Mouse (Mus musculus) embryonic fibroblast, embryonic 13.5 days (primary cell): ENCODE results near the gene Vmn1r86. TPM values are rescaled to one million over a fixed set of nuclear protein-coding genes. Genes with fewer than 3 reads are reported as not detected.
"Not testable (repeated sequence)": the region's sequence is repeated elsewhere in the genome, so short reads cannot be mapped to it uniquely, and the experiment has no call there.

ENCODE experiments used
- H3K27ac ChIP-seq: 2 replicates; pipeline ENCODE4 v1.5.1; 2012; ENCODE audit warnings: low read length, control low read depth, inconsistent platforms; ENCODE audit not compliant: insufficient read depth
- H3K4me1 ChIP-seq: 2 replicates; pipeline ENCODE4 v1.6.1; 2011; ENCODE audit warnings: low read length; ENCODE audit not compliant: control insufficient read depth, insufficient read depth
- H3K4me3 ChIP-seq: 2 replicates; pipeline ENCODE4 v1.5.1; 2011; ENCODE audit warnings: mild to moderate bottlenecking, control low read depth, low read length; ENCODE audit not compliant: insufficient read depth
- CTCF ChIP-seq: IDR thresholded peaks from 2 replicates; pipeline ENCODE4 v1.5.1; 2011; ENCODE audit warnings: mild to moderate bottlenecking, control low read depth, low read length, moderate library complexity, borderline replicate concordance; ENCODE audit not compliant: insufficient read depth
- POLR2A ChIP-seq: IDR thresholded peaks from 2 replicates; pipeline ENCODE4 v1.6.1; 2011; ENCODE audit warnings: low read depth, mild to moderate bottlenecking, control low read depth, low read length, moderate library complexity
- polyA plus RNA-seq: library from polyadenylated mRNA; stranded (reverse); fragments of >200 nt; gene quantifications from 2 replicates; pipeline ENCODE4 v1.2.4, GENCODE M21; 2011; ENCODE audit warnings: low read depth; ENCODE audit not compliant: missing spikeins, insufficient read length

Vmn1r86 gene
- polyA plus RNA-seq: not detected in 2 replicates

- Histone ChIP-seq H3K27ac (no peak within 1 kb of the TSS), H3K4me1 (no peaks in the 10 kb centered on the region), H3K4me3 (no peak within 1 kb of the TSS)
- TF ChIP-seq CTCF: no peak
- TF ChIP-seq POLR2A: no peak
These were observed at the start of gene Vmn1r86 for GRCm38 (mm10) chr7:13119817-13120216. Gene Vmn1r86, minus strand, starts transcription at chr7:13119917.

- Histone ChIP-seq H3K4me1 (no peaks in the 10 kb centered on the region), H3K4me3 (no peak within 1 kb of the TSS), H3K27ac (no peak within 1 kb of the TSS)
- TF ChIP-seq POLR2A (no peak), CTCF (no peak)
These were observed 39.6 kb upstream of the Vmn1r86 start, which contains the start of gene Vmn1r88 for GRCm38 (mm10) chr7:13159268-13159667. Gene Vmn1r88, plus strand, starts transcription at chr7:13159568.

GRCm38 (mm10) chr7:13140057-13140456 lies 20.3 kb upstream of the Vmn1r86 start, which contains the start of gene Vmn1r87:
Gene Vmn1r87, minus strand, starts transcription at chr7:13140157.
- no peak within 1 kb of the TSS for H3K4me3 ChIP-seq
- H3K4me1 ChIP-seq: no peaks in the 10 kb centered on the region
- TF ChIP-seq CTCF (no peak), POLR2A (no peak)
- no peak within 1 kb of the TSS for H3K27ac ChIP-seq

GRCm38 (mm10) chr7:13137340-13137739 lies 17.6 kb upstream of the Vmn1r86 start:
- no peak overlapping the region for H3K27ac ChIP-seq
- H3K4me3 ChIP-seq: no peak overlapping the region
- TF ChIP-seq POLR2A: no peak
- no peak for TF ChIP-seq CTCF
- H3K4me1 ChIP-seq: no peaks in the 10 kb centered on the region

- H3K4me1 ChIP-seq: no peaks in the 10 kb centered on the region
- TF ChIP-seq POLR2A: no peak
- TF ChIP-seq CTCF: no peak
- no peak overlapping the region for H3K4me3 ChIP-seq
- H3K27ac ChIP-seq: no peak overlapping the region
These were observed 12.1 kb upstream of the Vmn1r86 start for GRCm38 (mm10) chr7:13131856-13132255.

- H3K4me3 ChIP-seq, H3K27ac ChIP-seq, H3K4me1 ChIP-seq: not testable (repeated sequence)
These were observed 3.9 kb upstream of the Vmn1r86 start for GRCm38 (mm10) chr7:13123554-13124153.

GRCm38 (mm10) chr7:13095073-13095472 lies 24.6 kb downstream of the Vmn1r86 start, which contains the start of gene Vmn1r85:
Gene Vmn1r85, minus strand, starts transcription at chr7:13095173.
- H3K27ac ChIP-seq: no peak within 1 kb of the TSS
- TF ChIP-seq CTCF (no peak), POLR2A (no peak)
- no peak within 1 kb of the TSS for H3K4me3 ChIP-seq

GRCm38 (mm10) chr7:13072293-13072692 lies 47.4 kb downstream of the Vmn1r86 start:
- TF ChIP-seq POLR2A: no peak
- no peak for TF ChIP-seq CTCF

More at GRCm38 (mm10) chr7:13095073-13095472, 24.6 kb downstream of the Vmn1r86 start, which contains the start of gene Vmn1r85:
- H3K4me1 ChIP-seq: no peaks in the 10 kb centered on the region

GRCm38 (mm10) chr7:13063399-13063798 lies 56.3 kb downstream of the Vmn1r86 start:
- H3K4me1 ChIP-seq, H3K27ac ChIP-seq, H3K4me3 ChIP-seq: not testable (repeated sequence)

More at GRCm38 (mm10) chr7:13072293-13072692, 47.4 kb downstream of the Vmn1r86 start:
- no peak overlapping the region for H3K4me3 ChIP-seq
- H3K27ac ChIP-seq: no peak overlapping the region
- H3K4me1 ChIP-seq: no peaks in the 10 kb centered on the region

GRCm38 (mm10) chr7:13059536-13059935 lies 60.2 kb downstream of the Vmn1r86 start:
- H3K4me1 ChIP-seq: no peaks in the 10 kb centered on the region
- no peak overlapping the region for H3K27ac ChIP-seq
- no peak overlapping the region for H3K4me3 ChIP-seq
- no peak for TF ChIP-seq POLR2A
- TF ChIP-seq CTCF: no peak
